Mouse (Mus musculus) urinary bladder, postnatal 10 days (tissue): ENCODE data around the gene Trpv4.
A peak's percentile ranks its signal among the peaks of the same experiment; 100 is the strongest.

Experiments
- DNase-seq: peaks from one replicate; pipeline ENCODE4 v3.0.0; 2022; ENCODE audit warnings: low spot score

The Trpv4 gene

DNA sequence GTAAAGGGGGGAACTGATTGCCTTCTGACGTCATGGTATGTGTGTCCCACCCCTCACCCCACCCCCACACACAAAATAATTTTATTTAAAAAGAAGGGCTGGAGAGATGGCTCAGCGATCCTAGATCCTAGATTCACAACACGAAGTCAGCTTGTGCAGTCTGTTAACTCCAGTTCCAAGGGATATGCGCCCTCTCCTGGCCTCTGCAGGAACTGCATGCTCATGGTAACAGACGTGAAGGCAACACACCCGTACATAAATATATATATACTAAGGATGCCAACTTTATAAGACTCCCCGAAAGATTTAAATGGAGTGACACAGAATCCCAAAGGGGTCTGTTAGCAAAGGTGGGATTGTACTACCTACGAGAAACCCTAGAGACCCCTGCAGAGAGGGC lies 39.4 kb downstream of the Trpv4 start:
- DNase-seq = peak; percentile 49

DNA sequence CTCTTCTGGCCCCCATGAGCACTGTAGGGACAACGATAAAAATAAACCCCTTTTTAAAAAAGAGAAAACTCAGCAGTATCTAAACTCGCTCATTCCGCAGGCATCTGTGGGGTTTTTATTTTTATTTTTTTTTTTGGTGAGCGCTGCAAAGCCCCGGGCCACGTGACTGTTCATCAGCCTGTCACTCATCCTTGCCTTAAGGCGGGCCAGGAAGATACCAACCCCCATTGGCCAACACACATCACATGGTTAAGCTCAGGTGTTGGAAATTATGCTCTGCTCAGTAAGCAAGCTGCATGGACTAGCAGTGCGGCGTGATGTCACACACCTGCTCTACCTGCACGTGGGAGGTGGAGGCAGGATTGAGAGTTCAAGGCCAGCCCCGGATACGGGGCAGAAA lies 40.4 kb downstream of the Trpv4 start:
- DNase-seq = no peak

DNA sequence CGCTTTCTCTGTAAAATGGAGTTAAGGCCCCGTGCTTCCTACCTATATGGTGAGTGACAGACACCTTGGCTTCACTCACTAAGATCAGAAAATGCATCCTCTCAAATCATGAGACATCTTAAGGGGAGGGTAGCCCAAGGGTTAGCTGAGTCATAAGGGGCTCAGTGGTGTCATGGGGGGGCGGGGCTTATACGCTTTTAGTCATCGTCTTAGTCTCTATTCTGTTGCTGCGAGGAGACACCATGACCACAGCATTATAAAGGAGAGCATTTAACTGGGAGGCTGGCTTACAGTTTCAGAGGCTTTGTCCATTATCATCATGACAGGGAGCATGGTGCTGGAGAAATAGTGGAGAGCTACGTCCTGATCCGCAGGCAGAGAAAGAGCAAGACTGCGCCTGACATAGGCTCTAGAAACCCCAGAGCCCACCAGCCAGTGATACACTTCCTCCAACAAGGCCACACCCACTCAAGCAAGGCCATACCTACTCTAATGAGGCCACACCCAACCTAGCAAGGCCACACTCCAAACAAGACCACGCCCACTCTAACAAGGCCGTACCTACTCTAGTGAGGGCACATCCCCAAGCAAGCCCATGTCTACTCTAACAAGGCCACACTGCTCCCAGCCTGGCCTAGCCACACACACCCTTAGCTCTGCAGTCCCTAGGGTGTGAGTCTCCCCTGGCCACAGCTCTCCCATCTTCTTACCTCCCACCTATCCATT lies 41.7 kb downstream of the Trpv4 start:
- DNase-seq = no peak

DNA sequence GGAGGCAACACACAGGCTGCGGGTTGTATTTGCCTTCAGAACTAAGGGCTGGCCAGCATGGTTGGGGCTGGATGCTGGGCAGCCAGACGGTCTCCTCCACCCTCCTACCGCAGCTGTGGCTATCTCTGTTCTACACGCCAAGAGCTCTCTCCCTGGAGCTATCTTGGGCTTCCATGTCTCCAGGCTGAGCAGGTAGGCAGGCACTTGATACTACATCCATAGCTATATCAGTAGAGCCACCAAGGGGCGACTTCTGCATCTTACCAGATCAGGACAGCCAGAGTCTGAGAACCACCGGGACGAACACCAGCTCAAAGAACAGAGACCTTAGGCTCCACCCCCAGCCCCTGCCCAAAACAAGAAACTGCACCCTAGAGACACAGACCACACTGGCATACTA lies 43.4 kb downstream of the Trpv4 start:
- no peak for DNase-seq

DNA sequence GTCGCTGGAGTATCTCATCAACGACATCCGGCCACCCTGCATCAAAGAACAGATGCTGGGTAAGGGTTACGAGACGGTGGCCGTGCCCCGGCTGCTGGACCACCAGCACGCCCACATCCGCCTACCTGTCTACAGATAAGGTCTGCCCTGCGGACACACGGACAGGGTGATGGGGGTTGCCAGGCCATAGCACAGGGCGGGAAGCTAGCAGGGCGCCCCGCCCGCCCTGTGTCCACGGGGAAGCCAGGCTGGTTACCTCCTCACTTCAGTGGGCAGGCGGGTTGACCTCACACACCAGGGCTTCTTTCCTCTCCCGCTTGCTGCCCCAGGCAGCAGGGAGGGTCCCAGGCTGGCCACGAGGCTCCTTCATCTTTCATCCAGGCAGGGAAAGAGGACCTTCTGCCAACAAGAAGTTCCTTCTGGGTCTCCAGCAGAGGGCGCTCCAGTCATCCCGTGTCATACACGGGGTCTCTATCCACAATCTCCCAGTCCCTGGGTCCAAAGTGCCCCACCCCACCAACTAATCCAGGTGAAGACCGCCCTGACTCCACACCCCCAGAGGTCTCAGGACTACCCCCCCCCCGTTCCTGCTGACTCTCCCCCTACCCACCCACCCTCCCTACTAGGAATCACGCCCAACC lies 46.1 kb downstream of the Trpv4 start:
- DNase-seq = no peak

DNA sequence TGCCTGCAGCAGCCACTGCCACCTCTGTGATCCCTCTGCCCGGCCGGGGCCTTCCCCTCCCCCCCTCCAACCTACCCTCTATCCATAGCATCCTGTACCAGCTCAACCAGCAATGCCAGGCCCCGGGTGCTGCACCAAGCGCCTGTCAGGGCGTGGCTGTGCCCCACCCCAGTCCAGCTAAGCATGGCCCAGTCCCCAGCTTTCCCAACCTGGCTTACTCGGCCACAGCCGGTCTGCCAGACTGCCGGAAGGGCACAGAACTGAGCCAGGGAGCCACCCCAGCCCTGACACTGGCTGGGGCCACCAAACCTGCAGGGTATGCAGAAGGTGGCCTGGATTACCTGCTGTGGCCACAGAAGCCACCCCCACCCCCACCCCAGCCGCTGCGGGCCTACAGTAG lies 47.0 kb downstream of the Trpv4 start:
- DNase-seq = no peak

DNA sequence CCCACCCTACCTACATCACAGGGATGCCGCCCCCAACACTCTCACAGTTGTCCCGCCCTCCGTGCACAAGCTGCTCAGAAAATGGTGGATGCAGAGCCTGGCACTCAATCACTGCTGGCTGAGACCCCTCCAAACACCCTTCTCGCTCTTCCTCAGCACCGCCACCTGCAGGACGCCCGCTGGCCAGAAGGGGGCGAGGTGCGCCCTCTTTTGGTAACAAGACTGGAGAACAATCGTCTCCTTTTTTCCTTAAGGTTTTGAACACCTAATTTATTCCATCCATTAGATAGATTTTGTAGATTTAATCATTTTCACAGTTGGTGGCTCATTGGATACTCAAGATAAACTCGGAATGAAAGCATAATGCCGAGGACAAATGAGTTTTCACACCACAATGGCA lies 49.7 kb downstream of the Trpv4 start:
- peak; percentile 35 for DNase-seq

DNA sequence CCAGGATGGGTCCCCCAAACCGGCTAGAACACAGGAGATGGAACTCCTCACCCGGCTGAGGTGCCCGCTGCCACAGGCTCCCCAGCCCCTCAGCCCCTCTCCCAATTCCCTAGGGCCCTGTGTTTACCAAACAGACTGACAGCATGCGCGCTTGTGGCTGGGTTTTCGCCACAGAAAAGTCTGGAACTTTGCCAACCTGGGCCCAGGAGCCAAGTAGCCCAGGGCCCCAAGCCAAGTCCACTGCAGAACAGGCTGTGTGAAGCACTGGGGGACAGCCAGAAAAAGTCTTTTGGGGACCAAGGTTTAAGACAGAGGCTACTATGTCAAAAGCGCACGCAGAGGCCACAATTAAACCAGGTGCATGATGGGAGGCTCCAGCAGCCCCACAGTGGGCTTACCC lies 50.6 kb downstream of the Trpv4 start:
- DNase-seq = no peak

DNA sequence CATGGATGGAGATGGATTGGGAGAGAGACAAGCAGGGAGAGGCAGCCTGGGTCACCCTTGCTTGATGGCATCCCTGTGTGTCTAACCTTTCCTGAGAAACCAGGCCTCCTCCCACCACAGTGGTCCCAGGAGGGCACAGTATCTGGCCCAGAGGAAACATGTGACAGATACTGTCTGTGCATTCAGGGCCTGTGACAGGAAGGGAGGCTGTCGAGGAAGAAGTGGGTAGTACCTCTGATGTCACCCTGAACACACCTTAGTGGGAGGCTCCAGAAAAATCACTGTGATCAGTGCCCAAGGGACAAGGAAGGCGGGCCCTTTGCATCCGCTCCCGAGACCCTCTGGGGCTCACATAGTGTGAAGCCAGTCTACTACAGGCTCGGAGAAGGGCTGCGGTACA lies 52.2 kb downstream of the Trpv4 start:
- no peak for DNase-seq

DNA sequence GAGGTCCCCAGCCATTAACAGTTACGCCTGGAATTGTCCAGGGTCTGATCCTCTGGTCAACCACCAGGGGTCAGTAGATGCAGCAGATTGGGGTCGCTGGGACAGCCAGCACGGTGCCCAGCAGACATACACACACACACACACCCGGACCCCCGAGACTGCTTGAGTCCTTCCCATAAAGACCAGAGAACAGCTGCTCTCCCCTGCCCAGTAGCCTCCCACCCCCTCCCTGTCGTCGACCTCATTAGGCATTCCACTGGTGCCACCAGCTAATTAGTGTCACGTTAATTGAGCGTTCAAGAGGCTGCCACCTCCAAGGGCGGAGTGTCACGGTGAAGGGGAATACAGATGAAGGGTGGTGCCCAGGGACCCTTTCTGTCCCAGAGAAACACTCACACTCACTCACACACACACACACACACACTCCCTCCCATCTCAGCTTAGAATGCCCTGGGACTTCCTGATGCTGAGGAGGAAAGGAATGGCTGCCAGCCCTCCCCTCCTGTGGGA lies 53.4 kb downstream of the Trpv4 start:
- DNase-seq = no peak

DNA sequence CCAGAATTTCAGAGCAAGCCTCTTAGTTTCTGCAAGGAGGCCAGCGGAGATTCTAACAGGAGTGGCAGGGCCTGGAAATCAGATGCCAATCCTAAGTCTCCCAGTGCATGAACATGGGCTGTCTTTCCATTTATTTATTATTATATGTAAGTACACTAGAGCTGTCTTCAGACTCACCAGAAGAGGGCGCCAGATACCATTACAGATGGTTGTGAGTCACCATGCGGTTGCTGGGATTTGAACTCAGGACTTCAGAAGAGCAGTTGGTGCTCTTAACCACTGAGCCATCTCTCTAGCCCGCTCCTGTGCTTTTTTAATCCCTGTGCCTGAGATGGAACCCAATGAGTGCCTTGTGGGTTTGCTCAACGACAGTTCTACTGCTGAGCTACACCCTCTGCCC lies 54.2 kb downstream of the Trpv4 start:
- no peak for DNase-seq

DNA sequence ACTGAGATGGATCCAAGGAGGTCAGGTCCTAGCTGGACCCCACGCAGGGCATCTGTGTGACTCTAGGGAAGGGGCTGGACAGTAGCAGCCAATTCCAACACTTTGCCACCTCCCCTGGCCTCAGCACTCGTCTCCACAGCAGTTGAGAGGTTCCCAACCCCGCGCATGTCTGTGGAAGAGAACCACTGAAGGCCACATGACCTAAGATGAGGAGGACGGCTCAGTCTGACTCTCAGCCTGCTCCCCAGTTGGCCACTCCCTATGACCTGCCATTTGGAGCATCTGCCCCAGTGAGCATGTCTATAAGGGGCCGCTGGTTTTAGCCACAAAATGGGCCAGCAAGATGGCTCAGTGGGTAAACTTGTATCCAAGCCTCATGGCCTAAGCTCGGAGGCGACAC lies 56.2 kb downstream of the Trpv4 start:
- DNase-seq = no peak

DNA sequence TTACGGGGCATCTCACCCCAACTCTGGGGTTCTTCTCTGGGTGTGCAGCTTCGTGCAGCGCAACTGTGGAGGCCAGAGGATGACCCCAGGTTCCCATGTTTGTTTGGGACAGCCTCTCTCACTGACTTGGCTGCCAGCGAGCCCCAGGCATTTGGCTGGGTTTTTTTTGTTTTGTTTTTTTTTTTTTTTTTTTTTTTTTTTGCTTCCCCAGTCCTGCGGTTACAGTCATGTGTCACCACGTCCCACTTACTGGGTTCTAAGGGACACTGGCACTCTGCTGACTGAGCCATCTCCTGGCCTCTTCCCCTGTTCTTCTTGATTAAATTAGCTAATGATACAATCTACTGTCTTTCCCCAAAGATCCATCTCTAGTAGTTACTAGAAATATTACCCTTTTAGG lies 60.6 kb downstream of the Trpv4 start:
- no peak for DNase-seq

DNA sequence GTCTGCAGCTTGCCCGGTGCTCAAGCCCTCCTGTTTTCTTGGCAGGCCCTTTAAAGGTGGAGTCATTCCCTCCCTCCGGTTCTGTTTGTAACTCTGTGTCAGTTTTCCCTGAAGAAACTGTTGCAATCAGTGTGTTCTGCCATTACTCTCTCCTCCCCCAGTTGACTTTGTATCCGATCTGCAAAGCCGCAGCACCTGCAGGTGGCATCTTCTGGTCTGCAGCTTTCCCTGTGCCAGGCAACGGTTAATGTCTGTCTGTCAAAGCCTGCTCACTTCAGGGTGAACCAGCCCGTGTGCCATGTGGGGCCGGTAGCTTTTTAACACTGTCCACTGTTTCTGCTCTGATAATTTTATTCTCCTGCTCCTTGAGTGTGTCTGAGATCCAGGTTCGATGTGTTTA lies 61.0 kb downstream of the Trpv4 start:
- no peak for DNase-seq

DNA sequence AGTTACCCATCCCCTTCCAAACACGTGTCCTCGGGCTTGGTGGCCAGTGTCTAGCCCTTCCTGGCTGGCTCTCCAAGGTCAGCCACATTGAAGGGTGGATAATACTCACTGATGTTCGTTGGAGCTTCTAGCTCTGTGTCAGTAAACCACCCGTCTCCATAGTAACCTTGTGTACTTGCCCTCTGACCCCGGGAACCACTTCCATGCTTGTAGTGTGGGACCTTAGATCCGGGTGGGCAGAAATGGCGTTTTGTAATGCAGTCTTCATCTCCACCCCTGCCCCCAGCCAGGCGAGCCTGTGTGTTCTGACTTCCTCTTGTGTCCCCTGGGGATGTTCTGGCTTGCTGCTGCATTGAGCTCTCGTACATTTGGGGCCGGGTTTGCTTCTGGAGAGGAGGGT lies 61.6 kb downstream of the Trpv4 start:
- DNase-seq = no peak

DNA sequence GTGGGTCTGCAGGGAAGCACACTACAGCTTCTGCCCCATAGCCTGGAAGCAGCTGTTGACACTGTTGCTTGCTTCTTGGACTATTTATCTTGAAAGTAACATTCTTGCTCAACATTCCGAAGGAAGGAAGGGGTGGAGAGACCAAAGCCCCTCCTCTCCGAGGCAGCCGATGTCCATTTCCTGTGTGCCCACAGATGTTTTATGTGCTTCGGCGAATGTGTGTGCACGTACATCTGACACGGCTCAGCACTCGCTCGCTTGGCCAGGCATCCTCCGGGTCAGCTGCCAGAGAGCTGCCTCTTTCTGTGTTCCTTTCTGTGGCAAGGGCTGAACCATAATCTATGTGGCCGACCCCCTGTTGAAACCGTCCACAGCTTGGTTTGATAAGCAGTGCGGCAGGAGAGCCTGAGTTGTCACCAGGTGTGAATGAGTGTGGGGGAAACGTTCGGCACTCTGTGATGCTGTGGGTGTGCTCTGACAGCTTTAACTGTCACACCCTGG lies 63.4 kb downstream of the Trpv4 start:
- no peak for DNase-seq

DNA sequence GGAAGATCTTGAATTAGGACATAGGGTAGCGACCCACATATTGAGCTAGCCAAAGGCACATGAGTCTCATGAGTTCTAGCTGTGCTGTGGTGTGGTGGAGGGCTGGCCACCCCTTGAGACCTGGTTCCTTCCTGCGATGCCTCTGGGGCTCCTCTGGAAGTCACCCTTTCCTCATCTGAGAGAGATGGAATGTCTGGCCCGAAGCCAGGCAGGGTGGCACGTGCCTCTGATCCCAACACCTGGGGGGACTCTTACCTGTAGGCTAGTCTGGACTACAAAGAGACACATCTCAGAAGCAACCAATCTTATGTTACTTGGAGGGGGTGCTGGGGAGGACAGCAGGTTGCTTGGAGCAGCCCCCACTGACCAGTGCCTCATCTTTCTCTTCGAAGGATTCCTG lies 64.3 kb downstream of the Trpv4 start:
- no peak for DNase-seq

DNA sequence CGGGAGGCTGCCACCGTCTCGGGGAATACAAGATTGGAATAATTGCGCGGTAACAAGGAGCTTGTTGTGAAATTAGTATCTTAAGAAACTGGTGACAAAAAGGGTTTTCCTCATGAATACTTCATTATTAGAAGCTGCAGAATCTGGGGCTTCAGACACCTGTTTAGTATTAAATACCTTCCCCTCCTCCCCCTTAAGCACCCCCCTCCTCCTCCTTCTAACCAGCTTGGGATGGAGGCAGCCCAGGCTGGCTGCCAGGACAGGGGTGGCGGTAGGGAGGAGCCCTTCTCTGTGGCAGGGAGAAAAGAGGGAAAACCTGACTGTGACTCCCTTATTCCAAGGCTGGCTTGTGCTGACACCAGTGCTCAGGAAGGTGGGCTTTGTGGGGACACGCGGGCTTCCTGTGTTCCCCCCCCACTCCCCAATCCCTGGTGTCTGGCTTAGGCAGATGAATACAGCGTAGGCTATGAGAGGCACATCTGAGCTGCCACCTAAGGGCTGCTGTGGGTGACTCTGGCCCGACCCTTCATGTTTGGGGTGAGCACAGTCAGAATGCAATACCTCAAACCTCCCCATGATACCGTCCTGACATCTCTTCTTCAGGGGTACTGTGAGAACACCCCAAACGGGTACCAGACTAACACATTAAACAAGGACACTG lies 64.9 kb downstream of the Trpv4 start:
- DNase-seq = no peak

DNA sequence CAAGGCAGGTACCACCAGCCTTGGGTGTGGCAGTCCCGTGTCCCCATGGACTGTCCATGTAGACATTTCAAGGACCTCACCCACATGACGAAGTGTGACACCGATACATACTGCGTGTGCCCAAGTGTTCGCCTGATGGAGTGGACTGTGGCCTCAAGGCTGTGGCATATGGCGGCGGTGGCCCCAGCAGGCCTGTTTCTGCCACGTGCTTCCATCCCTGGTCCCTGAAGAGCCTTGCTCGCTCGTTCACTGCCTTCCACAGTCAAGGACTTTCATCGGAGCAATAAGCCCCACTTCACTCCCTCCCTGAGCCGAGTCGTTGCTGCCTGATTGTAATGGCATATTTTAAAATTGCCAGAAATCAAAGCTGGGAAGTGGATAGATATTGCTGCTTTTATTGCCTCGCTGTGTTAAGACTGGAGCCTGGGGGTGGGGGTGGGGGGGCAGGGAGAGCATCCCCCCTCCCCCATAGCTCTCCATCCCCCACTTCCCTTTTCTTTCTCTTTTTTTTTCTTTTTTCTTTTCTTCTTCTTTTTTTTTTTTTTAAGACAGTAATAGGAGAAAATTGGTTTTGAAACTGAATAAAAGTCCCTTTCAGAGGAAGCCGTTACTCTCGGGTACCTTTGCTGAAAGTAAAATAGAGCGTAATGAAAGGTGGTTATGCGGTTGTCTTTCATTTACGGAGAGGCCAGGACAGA lies 65.6 kb downstream of the Trpv4 start:
- no peak for DNase-seq

DNA sequence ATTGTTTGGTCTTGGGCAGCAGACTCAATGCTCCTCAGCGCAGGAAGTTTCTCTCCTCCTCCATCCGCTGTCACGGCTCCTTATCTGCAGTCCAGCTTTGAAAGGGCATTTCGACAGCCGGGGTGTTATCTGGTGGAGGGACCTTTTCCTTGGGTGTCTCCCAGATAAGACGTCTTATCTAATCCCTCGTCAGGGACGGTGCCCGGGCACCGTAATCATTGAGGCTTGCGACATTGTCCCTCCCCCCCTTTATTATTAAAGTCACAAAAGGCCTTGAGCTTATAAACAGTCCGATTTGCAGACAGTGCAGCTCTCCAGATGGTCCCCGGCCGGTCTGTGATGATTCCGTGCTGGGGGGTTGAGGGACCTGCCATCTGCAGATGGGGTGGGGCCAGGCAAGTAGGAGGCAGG lies 67.1 kb downstream of the Trpv4 start:
- DNase-seq = no peak

DNA sequence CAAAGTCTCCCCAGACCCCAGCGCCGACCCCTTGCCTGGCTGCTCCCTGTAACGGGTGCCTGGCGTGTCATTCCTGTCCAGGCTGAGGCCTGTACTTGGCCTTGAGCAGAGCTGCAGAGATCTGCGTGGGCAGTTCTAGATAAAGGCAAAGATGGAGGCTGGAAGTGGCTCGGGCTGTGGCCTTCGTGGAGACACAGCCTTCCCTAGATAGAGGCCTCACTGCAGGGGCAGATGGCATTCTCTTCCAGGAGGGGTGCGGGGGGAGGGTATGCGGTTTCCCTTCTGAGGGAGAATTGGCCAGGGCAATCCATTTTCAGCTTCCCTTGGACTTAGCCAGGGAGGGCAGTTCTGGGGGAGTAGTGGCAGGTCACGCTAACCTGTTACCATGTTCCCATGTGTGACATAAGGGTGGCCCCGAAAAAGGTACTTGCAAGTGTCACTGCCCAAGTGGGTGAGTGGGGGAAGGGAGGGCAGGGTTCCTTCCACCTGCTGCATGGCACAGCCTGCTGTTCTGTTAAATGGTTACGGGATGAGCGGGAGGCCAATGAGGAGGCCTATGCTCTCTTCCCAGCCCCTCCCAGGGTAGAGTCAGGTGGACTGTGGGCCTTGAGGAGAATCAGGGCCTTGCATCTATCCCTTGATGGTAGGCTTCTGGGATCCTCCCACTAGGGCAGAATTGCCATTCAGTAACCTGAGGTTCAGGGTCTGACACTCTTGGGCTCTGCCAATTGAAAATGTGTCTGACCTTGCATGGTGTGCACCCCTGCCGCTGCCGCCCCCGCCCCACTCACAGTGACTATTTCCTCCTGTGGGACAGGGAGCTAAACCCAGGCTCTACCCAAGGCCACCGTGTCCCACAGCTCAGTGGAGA lies 67.9 kb downstream of the Trpv4 start:
- no peak for DNase-seq

DNA sequence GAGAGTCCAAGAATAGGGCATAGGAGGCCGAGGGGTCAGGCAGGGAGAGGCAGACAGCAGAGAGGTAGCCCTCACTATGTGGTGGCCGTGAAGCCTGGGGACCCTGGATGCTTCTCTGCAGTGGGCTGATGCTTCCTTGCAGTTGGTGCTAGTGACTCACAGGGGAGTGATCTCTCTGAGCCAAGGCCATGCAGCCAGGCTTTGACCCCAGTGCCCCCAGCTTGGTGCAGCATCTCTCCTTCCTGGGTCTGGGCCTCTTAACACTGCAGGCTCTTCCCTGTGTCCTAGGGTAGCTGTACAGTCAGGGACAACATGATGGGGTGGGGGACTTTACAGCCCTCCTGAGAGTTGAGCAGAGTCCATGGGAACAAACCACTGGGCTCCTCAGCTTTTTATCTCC lies 68.8 kb downstream of the Trpv4 start:
- DNase-seq = no peak
